Mouse (Mus musculus) megakaryocyte, adult 5-6 weeks (primary cell): ENCODE measurements around the gene Slc35f6. TPM values are rescaled to one million over a fixed set of nuclear protein-coding genes. Genes with fewer than 3 reads are reported as not detected.
A peak's percentile ranks its signal among the peaks of the same experiment; 100 is the strongest.

ENCODE experiments used
- ATAC-seq: 2 replicates; pipeline ENCODE4 v1.8.0; 2016; ENCODE audit warnings: mild to moderate bottlenecking, inconsistent platforms; ENCODE audit not compliant: poor library complexity, severe bottlenecking
- total RNA-seq, 2 experiments: library from RNA; stranded (forward) in 1 of 2; stranded (reverse) in 1 of 2; fragments of 153-499, 151-499 nt in 1 of 2; fragments of 221-1000, 200-1000 nt in 1 of 2; gene quantifications; 2 replicates each; pipeline versions ENCODE4 v1.2.3 to v1.2.4; 2015 to 2017

The Slc35f6 gene
- 21.5 and 28.8 TPM in 2 replicates for total RNA-seq (2015)
- 23.9 and 26.0 TPM in 2 replicates for total RNA-seq (2017)

DNA sequence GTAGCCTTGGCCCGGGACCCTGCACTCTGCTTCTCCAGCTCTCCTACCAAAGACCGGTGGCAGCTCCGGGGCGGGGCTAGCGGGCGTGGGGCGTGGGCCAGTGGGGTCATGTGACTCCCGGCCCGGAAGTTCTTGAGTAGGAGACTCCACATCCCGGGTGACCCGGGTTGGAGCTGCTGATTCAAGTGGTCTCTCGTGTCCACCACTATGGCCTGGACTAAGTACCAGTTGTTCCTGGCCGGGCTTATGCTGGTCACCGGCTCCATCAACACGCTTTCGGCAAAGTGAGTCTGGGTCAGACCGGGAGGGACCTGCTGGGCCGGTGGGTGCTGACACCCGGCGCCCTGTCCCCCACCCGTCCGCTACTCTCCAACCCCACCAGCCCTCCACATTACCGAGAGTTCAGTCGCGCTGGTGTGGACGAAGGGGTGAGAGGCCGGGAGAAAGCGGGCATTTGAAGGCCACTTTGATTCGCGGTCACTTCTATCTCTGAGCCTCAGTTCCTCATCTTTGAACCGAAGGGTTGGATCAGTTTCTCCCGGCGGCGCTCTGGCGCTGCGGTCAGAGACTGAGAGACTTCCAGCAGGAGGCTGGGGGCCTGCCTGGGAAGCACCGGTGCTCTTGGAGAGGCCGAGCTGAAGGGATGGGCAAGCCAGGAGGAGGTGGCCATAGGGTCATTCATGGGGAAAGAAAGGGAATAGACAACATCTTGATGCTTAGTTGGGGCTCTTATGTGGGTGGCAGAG, at the start of gene Slc35f6:
TSS of gene Slc35f6 (plus strand) at position 119 of the 746 bp plus-strand sequence.
- peak; percentile 86 for ATAC-seq

DNA sequence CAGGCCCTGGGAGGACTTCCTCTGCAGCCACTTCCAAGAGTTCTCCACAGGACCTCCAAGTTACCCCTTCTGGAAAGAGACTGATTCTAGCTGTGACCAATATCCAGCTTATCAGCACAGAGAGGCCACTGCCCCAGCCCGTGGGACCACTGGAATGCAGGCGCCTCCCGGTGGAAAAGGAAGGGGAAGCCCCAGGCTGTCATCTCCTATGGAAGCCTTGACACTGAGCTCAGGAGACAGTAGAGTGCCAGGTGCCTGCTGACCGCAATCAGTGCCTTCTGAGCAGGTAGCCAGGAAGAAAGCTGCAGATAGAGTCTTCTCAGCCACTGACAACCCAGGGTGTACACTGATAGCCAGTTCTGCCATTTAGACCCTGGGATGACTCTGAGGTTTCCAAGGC, 46.3 kb upstream of the Slc35f6 start:
- no peak for ATAC-seq

GRCm38 (mm10) chr5:30603255-30603654, 44.5 kb upstream of the Slc35f6 start:
- ATAC-seq: no peak

DNA sequence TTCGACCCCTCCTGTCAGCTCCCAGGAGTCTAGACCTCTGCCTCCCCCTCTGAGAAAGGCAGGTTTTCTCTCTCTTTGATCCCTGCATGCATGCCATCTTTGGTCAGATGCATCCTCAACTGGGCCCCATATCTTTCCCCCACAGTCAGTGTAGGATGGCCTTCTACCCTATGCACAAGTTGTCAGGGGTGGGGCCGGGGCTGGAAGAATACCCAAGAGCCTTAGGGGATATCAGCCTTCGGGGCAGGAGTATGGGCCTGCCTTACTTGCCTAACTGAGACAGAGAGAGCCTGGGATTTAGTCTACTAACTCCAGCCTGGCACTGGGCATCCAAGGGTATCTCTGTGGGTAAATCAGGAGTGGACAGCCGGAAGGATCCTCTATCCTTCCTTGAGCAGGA, 43.8 kb upstream of the Slc35f6 start:
- no peak for ATAC-seq

DNA sequence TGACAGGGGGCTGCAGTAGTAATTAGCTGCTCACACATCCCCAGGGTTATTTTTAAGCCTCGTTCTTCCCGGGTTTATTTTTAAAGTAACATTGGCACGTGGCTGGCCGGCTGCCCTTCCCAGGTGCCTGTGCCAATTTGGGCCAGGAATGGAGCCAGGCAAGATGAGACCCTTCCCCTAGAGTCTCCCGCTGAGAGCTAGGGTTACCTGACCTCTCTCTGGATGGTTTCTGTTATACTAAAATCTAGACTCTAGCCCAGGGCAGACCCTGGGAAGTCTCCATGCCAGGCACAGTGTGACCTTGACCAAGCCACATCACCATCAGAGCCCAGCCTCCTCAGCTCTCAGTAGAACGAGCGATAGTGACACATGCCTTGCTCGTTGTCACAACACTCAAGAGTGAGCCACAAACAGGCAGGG, 43.0 kb upstream of the Slc35f6 start:
- no peak for ATAC-seq

DNA sequence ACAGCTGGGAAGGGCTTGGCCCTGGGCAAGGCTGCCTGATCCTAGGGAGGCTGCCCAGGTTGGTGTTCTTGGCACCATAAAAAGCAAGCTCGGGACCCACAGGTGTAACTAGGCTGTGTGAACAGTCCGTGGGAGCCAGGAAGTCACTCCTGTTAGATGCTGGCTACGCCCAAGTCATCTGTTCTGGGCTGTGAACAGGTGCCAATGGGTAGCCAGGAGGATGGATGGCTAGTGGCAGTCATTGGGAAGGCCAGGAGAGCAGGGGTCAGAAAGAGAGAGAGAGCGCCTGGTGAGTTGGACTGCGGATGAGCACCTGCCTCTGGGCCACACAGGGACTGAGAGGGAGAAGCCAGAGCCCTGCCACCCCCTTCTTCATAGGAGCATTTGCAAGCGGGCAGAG, 42.1 kb upstream of the Slc35f6 start:
- no peak for ATAC-seq

DNA sequence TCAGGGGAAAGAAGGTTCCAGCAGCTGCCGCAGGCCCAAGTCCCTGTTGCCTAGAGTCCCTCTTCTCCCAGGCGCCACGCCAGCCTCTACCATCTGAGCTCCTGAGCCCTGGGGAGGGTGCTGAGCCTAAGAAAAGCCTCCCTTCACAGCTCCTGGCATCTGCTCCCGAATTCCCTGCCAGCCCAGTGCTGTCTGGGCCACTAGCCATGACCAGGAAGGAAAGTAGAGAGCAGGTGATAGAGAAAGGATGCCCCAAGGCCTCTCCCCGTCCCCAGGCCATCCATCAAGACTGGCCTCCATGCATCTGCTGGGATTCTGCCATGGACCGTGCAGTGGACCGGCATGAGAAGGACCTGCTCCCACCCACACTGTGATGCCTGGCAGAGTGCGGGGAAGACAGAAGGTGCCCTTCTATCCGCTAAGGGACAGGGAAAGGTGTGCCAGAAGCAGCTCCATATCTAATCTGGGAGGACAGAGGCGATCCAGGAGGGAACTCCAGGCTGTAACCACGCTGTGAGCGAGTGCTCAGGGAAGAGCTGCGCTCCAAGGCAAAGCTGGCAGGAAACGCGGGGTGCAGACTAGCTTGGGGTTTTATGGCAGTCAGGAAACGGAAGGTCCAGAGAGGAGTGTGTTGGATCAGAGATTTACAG, 41.2 kb upstream of the Slc35f6 start:
- no peak for ATAC-seq

GRCm38 (mm10) chr5:30609094-30609493, 38.6 kb upstream of the Slc35f6 start:
- ATAC-seq: no peak

DNA sequence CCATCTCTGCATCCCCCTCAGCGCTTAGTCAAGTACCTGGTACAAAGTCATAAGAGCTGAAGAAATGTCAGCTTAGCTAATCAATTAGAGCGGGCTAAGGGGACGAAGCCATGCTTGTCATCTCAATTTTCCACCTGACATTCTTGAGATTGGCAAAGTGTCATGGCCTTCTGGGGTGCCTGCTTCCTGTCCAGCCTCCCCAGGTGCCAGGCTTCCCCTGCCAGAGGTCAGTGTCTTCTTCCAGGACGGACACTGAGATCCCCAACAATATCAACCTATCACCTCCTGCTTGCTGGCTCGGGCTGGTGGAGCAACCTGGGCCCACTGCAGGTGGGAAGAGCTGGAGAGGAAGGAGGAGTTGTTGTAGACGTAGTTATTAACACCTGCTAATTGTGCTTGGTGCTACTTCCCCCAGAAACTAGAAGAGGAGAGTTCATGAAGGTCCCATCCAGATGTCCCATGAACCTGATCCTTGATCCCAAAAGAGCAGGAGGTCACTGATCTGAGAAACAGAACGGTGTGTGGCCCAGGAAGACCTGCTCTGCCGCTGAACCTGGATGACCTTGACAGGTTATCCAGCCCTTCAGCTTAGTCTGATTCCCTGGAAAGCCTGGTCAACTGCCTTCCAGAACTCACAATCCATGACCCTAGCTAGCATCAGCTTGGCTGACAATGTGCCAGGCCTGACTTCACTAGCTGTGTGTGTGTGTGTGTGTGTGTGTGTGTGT, 37.7 kb upstream of the Slc35f6 start:
- no peak for ATAC-seq

GRCm38 (mm10) chr5:30611091-30611490, 36.6 kb upstream of the Slc35f6 start:
- ATAC-seq: no peak

GRCm38 (mm10) chr5:30611689-30612088, 36.0 kb upstream of the Slc35f6 start:
- ATAC-seq: no peak

GRCm38 (mm10) chr5:30612575-30612974, 35.2 kb upstream of the Slc35f6 start:
- no peak for ATAC-seq

- ATAC-seq: no peak
These were observed 34.5 kb upstream of the Slc35f6 start for GRCm38 (mm10) chr5:30613242-30613641.

- ATAC-seq: no peak
These were observed 33.5 kb upstream of the Slc35f6 start for GRCm38 (mm10) chr5:30614221-30614620.

- ATAC-seq: no peak
These were observed 32.3 kb upstream of the Slc35f6 start for GRCm38 (mm10) chr5:30615416-30615815.

DNA sequence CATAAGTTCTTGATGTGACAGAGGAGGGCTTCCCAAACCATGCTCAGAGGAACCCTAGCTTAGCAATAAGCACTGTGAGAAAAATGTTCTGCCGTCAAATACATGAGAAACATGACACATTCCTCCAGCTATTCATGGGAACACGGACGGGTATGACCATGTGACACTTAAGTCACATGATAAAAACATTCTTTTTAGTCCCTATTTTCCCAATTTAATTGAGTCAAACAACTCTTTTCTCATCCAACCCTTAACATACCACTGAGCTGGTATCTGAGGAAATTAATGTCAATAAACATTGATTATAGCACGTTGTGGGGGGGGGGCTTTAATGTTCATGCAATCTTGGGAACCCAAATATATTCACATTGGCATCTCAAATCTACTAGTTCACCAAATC, 31.9 kb upstream of the Slc35f6 start:
- no peak for ATAC-seq

GRCm38 (mm10) chr5:30616644-30617043, 31.1 kb upstream of the Slc35f6 start:
- ATAC-seq: no peak

- no peak for ATAC-seq
These were observed 30.4 kb upstream of the Slc35f6 start for GRCm38 (mm10) chr5:30617357-30617756.

GRCm38 (mm10) chr5:30617851-30618250, 29.9 kb upstream of the Slc35f6 start:
- no peak for ATAC-seq

GRCm38 (mm10) chr5:30618376-30619003, 29.2 kb upstream of the Slc35f6 start:
- ATAC-seq: no peak

DNA sequence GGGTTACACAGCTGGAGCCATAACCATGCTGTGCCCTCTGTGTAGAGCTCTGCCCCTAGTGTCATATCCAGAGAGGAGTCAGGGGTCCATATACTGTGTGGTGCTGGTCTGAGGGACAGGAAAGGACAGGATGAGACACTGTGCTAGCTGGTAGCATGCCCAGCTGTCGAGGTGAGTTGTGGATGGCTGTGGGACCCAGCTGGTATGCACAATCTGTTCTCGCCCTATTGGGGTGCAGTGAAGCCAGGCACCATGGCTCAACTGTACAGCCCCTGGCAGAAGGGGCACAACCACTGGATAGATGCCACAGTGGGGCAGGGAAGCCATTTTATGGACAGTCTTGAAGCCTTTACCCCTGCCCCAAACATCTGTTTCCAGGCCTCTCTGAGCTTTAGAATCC, 28.5 kb upstream of the Slc35f6 start:
- ATAC-seq: no peak
